Mouse (Mus musculus): Measurements from ENCODE around the gene Akap8l. TPM values are rescaled to one million over a fixed set of nuclear protein-coding genes. Genes with fewer than 3 reads are reported as not detected.

Gene Akap8l
- polyA plus RNA-seq, 1 experiment from 2014 or later, result 83.5 TPM

DNA sequence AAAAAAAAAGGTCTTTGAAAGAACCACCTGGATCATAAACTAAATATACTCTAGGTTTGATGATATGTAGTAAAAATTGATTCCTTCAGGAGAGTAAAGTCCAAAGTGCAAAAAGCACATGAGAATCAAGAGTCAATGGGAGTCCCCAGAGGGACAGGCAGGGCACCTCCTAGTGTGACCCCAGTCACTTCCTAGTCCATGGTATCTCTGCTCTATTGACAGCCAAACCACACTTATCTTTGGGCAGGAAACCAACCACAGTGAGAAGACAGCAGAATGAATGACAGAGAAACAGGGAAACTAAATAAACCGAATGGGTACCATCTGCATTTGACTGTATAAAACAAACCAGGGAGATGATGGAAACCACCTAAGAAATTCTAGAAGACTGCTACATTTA lies 10.3 kb downstream of the Akap8l start:
- Histone ChIP-seq H3K4me3 (replicated peaks) (no peak overlapping the region), H3K36me3 (peaks cover 30% of the 10 kb centered on the region; the same call in 1 of the 2 replicates), H3K4me2 (no peak overlapping the region), H3K27me3 (replicated peaks) (no peaks in the 10 kb centered on the region), H3K4me1 (no peaks in the 10 kb centered on the region), H3K9ac (no peak overlapping the region), H3K9me3 (no peaks in the 10 kb centered on the region), H3K27ac (no peak overlapping the region)
- ATAC-seq (ENCODE audit: insufficient read depth, low FRiP score, low read depth), result no peak
- 70% methylated on average over 1 of the region's 1 CpGs for WGBS

DNA sequence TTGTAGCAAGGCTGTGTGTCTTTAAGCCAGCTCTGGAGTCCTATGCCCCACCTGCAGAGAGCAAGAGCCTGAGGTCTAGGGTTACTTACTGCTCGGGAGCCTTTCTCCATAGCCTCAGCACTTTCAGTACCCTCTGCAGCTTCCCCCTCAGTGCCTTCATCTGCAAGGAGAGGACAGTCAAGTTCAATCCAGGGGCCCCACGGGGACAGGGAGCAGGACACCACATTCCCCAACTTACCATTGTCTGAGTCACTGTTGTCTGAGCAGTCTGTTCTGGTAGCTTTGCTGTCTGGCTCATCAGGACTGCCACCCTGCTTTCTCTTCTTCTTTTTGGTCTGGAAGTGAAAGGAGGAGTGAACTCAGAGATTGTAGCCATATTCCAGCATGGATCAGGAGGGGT lies 14.5 kb downstream of the Akap8l start:
- WGBS, result 87% methylated on average over 2 of the region's 2 CpGs
- no peak for ATAC-seq (ENCODE audit: insufficient read depth, low FRiP score, low read depth)
- Histone ChIP-seq H3K9ac (no peak overlapping the region), H3K4me3 (replicated peaks) (no peak overlapping the region), H3K4me2 (no peak overlapping the region), H3K27ac (no peak overlapping the region), H3K27me3 (replicated peaks) (no peaks in the 10 kb centered on the region), H3K4me1 (no peaks in the 10 kb centered on the region), H3K9me3 (no peaks in the 10 kb centered on the region), H3K36me3 (peaks cover 56% of the 10 kb centered on the region)

- WGBS, result 92% methylated on average over 12 of the region's 12 CpGs
- Histone ChIP-seq H3K9me3 (no peaks in the 10 kb centered on the region), H3K4me3 (replicated peaks) (no peak overlapping the region), H3K9ac (no peak overlapping the region), H3K27ac (no peak overlapping the region), H3K27me3 (replicated peaks) (no peaks in the 10 kb centered on the region), H3K4me2 (no peak overlapping the region), H3K4me1 (no peaks in the 10 kb centered on the region), H3K36me3 (peaks cover 56% of the 10 kb centered on the region)
- ATAC-seq (ENCODE audit: insufficient read depth, low FRiP score, low read depth), result no peak
These were observed 15.5 kb downstream of the Akap8l start for GRCm38 (mm10) chr17:32334921-32335320.

- Histone ChIP-seq H3K9ac (no peak overlapping the region), H3K9me3 (no peaks in the 10 kb centered on the region), H3K4me3 (replicated peaks) (no peak overlapping the region), H3K4me2 (no peak overlapping the region), H3K27me3 (replicated peaks) (no peaks in the 10 kb centered on the region), H3K36me3 (peaks cover 56% of the 10 kb centered on the region), H3K27ac (no peak overlapping the region), H3K4me1 (no peaks in the 10 kb centered on the region)
- 77% methylated on average over 31 of the region's 31 CpGs for WGBS
- ATAC-seq (ENCODE audit: insufficient read depth, low FRiP score, low read depth), result peak; percentile 38; the same call in 1 of the 2 replicates
These were observed 16.6 kb downstream of the Akap8l start for GRCm38 (mm10) chr17:32333675-32334303.

DNA sequence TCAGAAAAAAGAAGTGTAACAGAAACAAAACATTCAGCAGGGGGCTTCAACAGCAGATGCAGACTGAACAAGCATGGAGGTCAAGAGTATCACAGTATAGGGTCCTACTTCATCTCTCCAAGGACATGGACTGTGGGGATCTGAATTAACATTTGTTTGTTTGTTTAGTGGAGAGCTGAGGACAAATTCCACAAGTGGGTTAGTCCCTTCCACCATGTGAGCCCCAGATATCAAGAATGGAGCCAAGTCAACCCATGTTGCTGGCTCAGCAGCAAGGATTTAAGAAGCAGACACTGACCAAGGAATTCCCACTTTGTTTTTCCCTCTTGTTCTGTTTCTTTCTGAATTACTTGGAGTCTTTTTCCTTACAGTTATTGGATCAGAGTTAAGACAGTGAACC lies 22.9 kb downstream of the Akap8l start:
- H3K27me3 ChIP-seq (replicated peaks), result no peaks in the 10 kb centered on the region
- no peak for ATAC-seq (ENCODE audit: insufficient read depth, low FRiP score, low read depth)
- no peak overlapping the region for H3K27ac ChIP-seq
- H3K9ac ChIP-seq, result no peak overlapping the region
- H3K9me3 ChIP-seq, result no peaks in the 10 kb centered on the region
- H3K4me1 ChIP-seq, result no peaks in the 10 kb centered on the region
- H3K4me2 ChIP-seq, result no peak overlapping the region
- H3K4me3 ChIP-seq (replicated peaks), result no peak overlapping the region
- H3K36me3 ChIP-seq, result peaks cover 26% of the 10 kb centered on the region

DNA sequence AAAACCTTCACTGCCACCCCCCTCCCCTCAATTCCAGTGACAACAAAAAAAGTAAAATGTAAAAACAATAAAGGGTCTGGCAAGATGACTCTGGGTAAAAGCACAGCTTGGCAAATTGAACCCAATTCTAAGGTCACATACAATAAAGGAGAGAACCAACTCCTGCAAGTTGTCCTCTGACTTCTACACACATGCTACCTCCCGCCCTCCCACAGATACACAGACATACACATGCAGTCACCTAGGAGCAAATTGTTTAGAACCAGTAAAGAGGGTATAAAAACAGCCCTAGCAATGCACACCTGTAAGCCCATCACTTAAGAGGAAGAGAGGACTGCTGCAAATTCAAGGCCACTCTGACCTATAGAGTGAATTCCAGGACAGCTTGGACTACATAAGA lies 27.6 kb downstream of the Akap8l start:
- no peak overlapping the region for H3K4me2 ChIP-seq
- H3K9ac ChIP-seq, result no peak overlapping the region
- H3K4me1 ChIP-seq, result peaks cover 18% of the 10 kb centered on the region; the same call in 1 of the 2 replicates
- H3K27me3 ChIP-seq (replicated peaks), result no peaks in the 10 kb centered on the region
- 78% methylated on average over 1 of the region's 1 CpGs for WGBS
- ATAC-seq (ENCODE audit: insufficient read depth, low FRiP score, low read depth), result no peak
- H3K27ac ChIP-seq, result no peak overlapping the region
- H3K4me3 ChIP-seq (replicated peaks), result no peak overlapping the region
- H3K9me3 ChIP-seq, result no peaks in the 10 kb centered on the region
- H3K36me3 ChIP-seq, result peaks cover 17% of the 10 kb centered on the region; the same call in 1 of the 2 replicates

DNA sequence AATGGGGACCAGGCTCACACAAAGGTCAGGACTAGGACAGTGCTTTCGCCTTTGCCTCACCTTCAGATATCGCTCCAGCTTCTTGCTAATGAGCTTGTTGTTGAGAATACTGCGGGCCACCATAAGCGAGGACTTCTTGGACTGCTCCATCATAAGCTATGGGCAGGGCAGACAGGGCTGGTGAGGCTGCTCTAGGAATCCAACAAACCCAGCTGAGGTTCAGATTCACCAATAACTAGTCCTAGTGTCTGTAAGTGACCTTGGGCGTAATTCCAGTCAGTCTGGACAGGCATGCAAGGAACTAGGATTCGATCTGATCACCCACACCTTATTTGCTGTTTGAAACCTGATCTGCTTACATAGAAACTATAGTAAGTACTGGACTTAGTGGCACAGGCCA lies 28.6 kb downstream of the Akap8l start:
- Histone ChIP-seq H3K4me2 (peak overlapping the region; percentile 81), H3K36me3 (peaks cover 20% of the 10 kb centered on the region; the same call in 1 of the 2 replicates), H3K27ac (peak overlapping the region; percentile 90), H3K27me3 (replicated peaks) (no peaks in the 10 kb centered on the region), H3K4me1 (peaks cover 18% of the 10 kb centered on the region; the same call in 1 of the 2 replicates), H3K9ac (peak overlapping the region; percentile 56), H3K4me3 (replicated peaks) (peak overlapping the region; percentile 95), H3K9me3 (no peaks in the 10 kb centered on the region)
- ATAC-seq (ENCODE audit: insufficient read depth, low FRiP score, low read depth), result no peak
- 14% methylated on average over 6 of the region's 6 CpGs for WGBS

GRCm38 (mm10) chr17:32321390-32321734 lies 29.0 kb downstream of the Akap8l start:
- H3K4me1 ChIP-seq, result peaks cover 18% of the 10 kb centered on the region; the same call in 1 of the 2 replicates
- ATAC-seq (ENCODE audit: insufficient read depth, low FRiP score, low read depth), result peak; percentile 65
- H3K9me3 ChIP-seq, result no peaks in the 10 kb centered on the region
- peak overlapping the region; percentile 95 for H3K4me3 ChIP-seq (replicated peaks)
- no peaks in the 10 kb centered on the region for H3K27me3 ChIP-seq (replicated peaks)
- peak overlapping the region; percentile 90 for H3K27ac ChIP-seq
- H3K36me3 ChIP-seq, result peaks cover 25% of the 10 kb centered on the region
- peak overlapping the region; percentile 81 for H3K4me2 ChIP-seq
- peak overlapping the region; percentile 56 for H3K9ac ChIP-seq
- under 1% methylated on average over 23 of the region's 23 CpGs for WGBS

DNA sequence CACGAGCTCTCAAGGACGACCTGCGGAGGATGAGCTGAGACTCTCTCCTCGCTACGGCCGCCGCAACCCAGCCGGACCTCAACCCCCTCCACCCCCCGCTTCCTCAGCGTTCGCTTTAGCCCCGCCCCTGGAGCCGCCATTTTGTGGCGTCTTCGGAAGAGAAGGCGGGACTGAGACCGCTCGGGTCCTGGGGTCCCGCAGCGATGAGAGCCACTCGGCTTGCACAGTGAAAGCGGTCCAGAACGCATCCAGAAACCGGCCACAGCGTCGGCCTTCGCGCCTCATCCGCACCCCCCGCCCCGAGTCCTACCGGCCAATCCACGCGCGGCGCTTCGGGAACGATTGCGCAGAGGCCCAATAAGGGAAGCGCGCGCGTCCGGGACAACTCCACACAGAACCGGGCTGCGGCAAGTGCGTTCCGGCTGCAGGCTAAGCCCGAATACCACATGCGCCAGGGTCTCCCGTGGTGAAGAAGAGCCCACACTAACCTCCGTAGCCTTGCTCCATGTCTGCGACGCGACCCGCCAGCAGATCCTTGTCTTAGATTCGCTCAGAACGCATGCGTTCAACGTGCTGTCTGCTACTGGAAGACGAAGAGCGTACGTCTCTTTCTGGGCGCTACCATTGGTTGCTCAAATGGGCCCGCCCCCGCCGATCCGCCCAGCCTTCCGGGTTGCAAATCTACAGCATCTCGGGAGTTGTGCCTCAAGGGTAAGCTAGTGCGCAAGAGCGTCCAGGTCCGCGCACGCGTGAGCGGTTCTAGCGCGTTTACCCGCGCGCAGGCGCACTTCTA lies 29.6 kb downstream of the Akap8l start, which contains the start of gene Akap8:
TSS of gene Akap8 (minus strand) at position 642 of the 793 bp plus-strand sequence.
- Histone ChIP-seq H3K4me3 (replicated peaks) (peak within 1 kb of the TSS; percentile 95), H3K36me3 (peaks cover 30% of the 10 kb centered on the region), H3K9ac (peak within 1 kb of the TSS; percentile 88), H3K4me2 (peak within 1 kb of the TSS; percentile 87), H3K4me1 (peaks cover 18% of the 10 kb centered on the region; the same call in 1 of the 2 replicates), H3K9me3 (no peaks in the 10 kb centered on the region), H3K27me3 (replicated peaks) (no peaks in the 10 kb centered on the region), H3K27ac (peak within 1 kb of the TSS; percentile 96)
- ATAC-seq (ENCODE audit: insufficient read depth, low FRiP score, low read depth), result peak; percentile 98
- under 1% methylated on average over 83 of the region's 83 CpGs for WGBS

DNA sequence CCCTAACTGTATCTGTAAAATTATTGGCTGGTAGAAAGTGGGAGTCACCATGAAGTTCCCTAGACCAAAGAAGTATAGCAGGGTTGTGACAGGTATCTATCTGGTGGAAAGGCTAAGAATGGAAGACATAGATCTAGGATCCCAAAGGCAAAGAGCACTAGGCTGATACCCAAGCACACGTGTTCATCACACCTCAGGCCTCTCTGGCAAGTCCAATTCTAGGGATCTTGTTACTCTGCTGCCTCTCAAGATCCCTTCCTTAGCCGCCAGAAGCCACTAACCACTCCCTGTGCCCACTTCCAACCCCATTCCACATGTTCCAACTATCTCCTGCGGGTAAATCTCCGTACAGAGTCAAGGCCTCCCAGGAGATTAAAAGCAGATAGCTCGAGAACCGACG lies 30.5 kb downstream of the Akap8l start:
- no peak for ATAC-seq (ENCODE audit: insufficient read depth, low FRiP score, low read depth)
- Histone ChIP-seq H3K36me3 (peaks cover 39% of the 10 kb centered on the region), H3K9ac (peak overlapping the region; percentile 88), H3K9me3 (no peaks in the 10 kb centered on the region), H3K4me2 (peak overlapping the region; percentile 87), H3K4me3 (replicated peaks) (peak overlapping the region; percentile 95), H3K4me1 (peaks cover 18% of the 10 kb centered on the region; the same call in 1 of the 2 replicates), H3K27ac (peak overlapping the region; percentile 96), H3K27me3 (replicated peaks) (no peaks in the 10 kb centered on the region)
- 0% methylated on average over 7 of the region's 7 CpGs for WGBS

DNA sequence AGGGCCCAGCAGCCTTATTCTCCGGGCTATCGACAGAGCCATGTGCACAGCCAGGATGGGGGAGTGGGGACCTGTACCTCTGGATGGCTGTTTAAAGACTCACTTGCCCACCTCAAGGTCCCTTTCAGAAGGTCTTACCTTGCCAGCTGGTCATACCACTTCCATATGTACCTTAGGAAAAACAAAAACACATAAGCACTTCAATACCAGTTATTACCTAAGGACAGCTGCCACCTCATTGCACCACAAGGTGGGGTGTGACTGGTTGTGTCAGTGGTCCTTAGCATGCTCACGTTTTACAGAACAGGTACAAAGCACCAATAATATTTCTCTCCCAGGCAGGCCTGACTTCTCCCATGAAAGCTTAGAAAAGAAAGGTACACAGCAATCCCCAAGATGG lies 32.7 kb downstream of the Akap8l start:
- ATAC-seq (ENCODE audit: insufficient read depth, low FRiP score, low read depth), result no peak
- H3K9ac ChIP-seq, result no peak overlapping the region
- H3K4me3 ChIP-seq (replicated peaks), result no peak overlapping the region
- 80% methylated on average over 3 of the region's 3 CpGs for WGBS
- H3K27me3 ChIP-seq (replicated peaks), result no peaks in the 10 kb centered on the region
- H3K4me1 ChIP-seq, result peaks cover 18% of the 10 kb centered on the region; the same call in 1 of the 2 replicates
- peaks cover 50% of the 10 kb centered on the region for H3K36me3 ChIP-seq
- no peak overlapping the region for H3K27ac ChIP-seq
- no peaks in the 10 kb centered on the region for H3K9me3 ChIP-seq
- no peak overlapping the region for H3K4me2 ChIP-seq

GRCm38 (mm10) chr17:32317032-32317431 lies 33.4 kb downstream of the Akap8l start:
- no peaks in the 10 kb centered on the region for H3K27me3 ChIP-seq (replicated peaks)
- H3K9ac ChIP-seq, result no peak overlapping the region
- 93% methylated on average over 8 of the region's 8 CpGs for WGBS
- no peak overlapping the region for H3K4me3 ChIP-seq (replicated peaks)
- peaks cover 56% of the 10 kb centered on the region for H3K36me3 ChIP-seq
- no peak overlapping the region for H3K27ac ChIP-seq
- H3K4me2 ChIP-seq, result no peak overlapping the region
- no peak for ATAC-seq (ENCODE audit: insufficient read depth, low FRiP score, low read depth)
- H3K4me1 ChIP-seq, result peaks cover 15% of the 10 kb centered on the region; the same call in 1 of the 2 replicates
- no peaks in the 10 kb centered on the region for H3K9me3 ChIP-seq

Data from stomach, embryonic 15.5 days (tissue).